Mouse (Mus musculus): ENCODE results near the gene Sbno1. TPM values are rescaled to one million over a fixed set of nuclear protein-coding genes. Genes with fewer than 3 reads are reported as not detected.
A peak's percentile ranks its signal among the peaks of the same experiment; 100 is the strongest.

Sbno1 gene
- polyA plus RNA-seq, 1 experiment from 2014 or later, result 88.6 TPM

DNA sequence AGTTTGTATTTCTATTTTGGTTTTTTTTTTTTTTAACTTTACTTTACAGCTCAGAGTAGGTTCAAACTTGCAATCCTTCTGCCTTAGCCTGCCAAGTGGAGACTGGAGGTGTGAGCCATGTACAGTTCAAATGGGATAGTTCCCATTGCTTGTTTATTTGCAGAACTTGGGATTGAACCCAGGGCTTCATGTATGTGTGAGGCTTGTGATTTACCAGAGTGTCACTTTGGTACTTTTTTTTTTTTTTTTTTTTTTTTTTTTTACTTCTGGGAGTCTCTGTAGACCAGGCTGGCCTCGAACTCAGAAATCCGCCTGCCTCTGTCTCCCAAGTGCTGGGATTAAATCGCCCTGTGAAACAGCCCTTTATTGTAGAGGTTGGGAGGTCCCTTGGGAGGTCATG is 18.4 kb upstream of the Sbno1 start:
- no peaks in the 10 kb centered on the region for H3K27me3 ChIP-seq (ENCODE audit: insufficient read depth, low read length)
- no peak overlapping the region for H3K9ac ChIP-seq
- H3K27ac ChIP-seq (ENCODE audit: low read depth), result no peak overlapping the region
- H3K9me3 ChIP-seq (ENCODE audit: low read depth, low read length), result no peaks in the 10 kb centered on the region
- DNase-seq (no peak), ATAC-seq (ENCODE audit: insufficient read depth) (no peak)
- no peaks in the 10 kb centered on the region; the same call in 1 of the 2 replicates for H3K4me1 ChIP-seq (ENCODE audit: insufficient read depth)
- H3K4me3 ChIP-seq (ENCODE audit: low read depth, low read length), result no peak overlapping the region
- peak overlapping the region; percentile 93; the same call in 1 of the 2 replicates for H3K4me2 ChIP-seq
- TF ChIP-seq CTCF (IDR thresholded peaks at IDR 0.05; ENCODE audit: low read depth), result no peak
- 69% methylated on average over 3 of the region's 3 CpGs for WGBS
- H3K36me3 ChIP-seq (ENCODE audit: insufficient read depth), result peaks cover 23% of the 10 kb centered on the region

DNA sequence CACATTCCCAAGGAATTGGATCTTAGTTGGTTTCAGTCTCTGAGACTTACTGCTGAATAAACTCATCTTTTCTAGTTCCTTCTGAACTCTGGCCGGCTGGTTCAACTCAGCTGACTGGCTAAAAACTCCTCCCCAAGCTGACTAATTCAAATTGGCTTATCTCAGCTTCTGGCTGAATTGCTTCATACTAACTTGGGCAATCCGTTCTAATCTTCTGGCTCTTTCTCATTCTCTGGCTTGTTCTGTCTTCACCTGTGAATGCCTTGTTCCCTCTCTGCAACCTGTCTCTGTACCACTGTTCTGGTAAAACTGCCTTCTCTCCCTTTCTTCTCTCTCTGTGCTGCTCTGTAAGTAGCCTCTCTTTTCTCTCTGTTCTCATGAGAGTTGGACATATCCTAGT is 16.8 kb upstream of the Sbno1 start:
- peaks cover 8% of the 10 kb centered on the region for H3K36me3 ChIP-seq (ENCODE audit: insufficient read depth)
- no peaks in the 10 kb centered on the region for H3K4me1 ChIP-seq (ENCODE audit: insufficient read depth)
- H3K4me3 ChIP-seq (ENCODE audit: low read depth, low read length), result no peak overlapping the region
- ATAC-seq (ENCODE audit: insufficient read depth), result no peak
- no peaks in the 10 kb centered on the region for H3K27me3 ChIP-seq (ENCODE audit: insufficient read depth, low read length)
- no peak overlapping the region for H3K27ac ChIP-seq (ENCODE audit: low read depth)
- 85% methylated on average over 2 of the region's 2 CpGs for WGBS
- H3K9me3 ChIP-seq (ENCODE audit: low read depth, low read length), result no peaks in the 10 kb centered on the region
- no peak for TF ChIP-seq CTCF (IDR thresholded peaks at IDR 0.05; ENCODE audit: low read depth)
- H3K9ac ChIP-seq, result no peak overlapping the region
- no peak overlapping the region for H3K4me2 ChIP-seq
- DNase-seq, result no peak

DNA sequence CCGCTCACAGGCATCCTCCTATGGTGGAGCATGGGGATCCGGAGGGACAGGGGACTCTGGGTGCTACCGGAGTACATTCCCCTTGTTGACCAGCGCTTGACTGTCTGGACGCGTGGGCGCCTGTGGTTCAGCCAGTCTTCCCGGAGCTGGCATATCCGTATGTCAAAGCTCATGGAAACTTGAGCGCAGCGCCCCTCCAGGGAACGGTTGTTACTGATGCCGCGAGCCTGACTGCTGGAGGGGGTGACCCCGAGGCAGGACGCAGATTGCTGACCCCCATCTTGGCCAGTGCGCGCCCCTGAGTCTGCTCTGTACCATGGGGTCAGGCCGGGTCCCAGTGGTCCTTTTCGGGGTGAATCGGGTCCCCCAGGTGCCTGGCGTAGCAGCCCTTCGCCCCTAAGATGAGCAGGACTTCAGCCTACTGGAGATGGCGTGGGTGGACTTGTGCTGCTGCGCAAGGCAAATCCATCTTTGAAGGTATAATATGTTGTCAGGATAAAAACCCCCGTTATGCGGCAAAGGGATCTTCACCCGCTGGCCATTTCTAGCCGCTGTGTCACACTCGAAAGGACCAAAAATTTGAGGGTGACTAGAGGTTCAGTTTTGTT is 14.4 kb upstream of the Sbno1 start:
- under 1% methylated on average over 30 of the region's 30 CpGs for WGBS
- peak; percentile 67 for TF ChIP-seq CTCF (IDR thresholded peaks at IDR 0.05; ENCODE audit: low read depth)

DNA sequence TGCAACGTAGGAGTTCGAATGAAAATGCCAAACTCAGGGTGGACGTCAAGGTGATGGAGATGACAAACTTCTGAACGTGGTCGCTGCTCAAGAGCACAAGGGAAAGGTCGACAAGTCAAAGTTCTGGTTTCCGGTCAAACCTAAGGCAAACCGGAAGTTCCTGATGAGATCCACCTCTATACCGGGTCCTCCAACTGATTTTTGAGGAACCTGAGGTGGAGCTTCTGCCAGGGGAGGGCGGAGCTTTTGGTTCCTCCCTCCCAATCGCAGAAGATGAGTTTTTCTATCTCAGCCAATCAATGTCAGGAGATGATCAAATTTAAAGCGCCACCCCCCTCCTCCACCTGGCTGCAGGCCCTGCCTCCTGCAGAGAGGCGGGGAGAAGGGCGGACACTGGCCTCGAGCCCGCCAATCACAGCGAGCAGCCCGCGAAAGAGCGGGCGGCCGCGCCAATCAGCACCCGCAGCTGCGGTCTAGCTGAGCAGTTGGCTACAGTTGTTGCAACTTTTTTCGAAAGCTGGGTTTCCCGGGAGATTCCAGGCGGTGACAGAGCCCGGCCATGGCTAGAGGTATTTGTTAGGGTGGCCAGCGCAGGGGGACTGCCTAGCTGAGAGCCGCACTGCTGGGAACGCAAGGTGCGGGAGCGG is 13.8 kb upstream of the Sbno1 start, which contains the start of gene Kmt5a:
Gene Kmt5a, plus strand, starts transcription at position 484 of the 647 bp plus-strand sequence.
- Histone ChIP-seq H3K27ac (ENCODE audit: low read depth) (peak within 1 kb of the TSS; percentile 88), H3K36me3 (ENCODE audit: insufficient read depth) (no peaks in the 10 kb centered on the region), H3K4me2 (peak within 1 kb of the TSS; percentile 94), H3K27me3 (ENCODE audit: insufficient read depth, low read length) (no peaks in the 10 kb centered on the region), H3K9me3 (ENCODE audit: low read depth, low read length) (no peaks in the 10 kb centered on the region), H3K9ac (peak within 1 kb of the TSS; percentile 76), H3K4me1 (ENCODE audit: insufficient read depth) (no peaks in the 10 kb centered on the region), H3K4me3 (ENCODE audit: low read depth, low read length) (peak within 1 kb of the TSS; percentile 70)
- peak; percentile 98 for ATAC-seq (ENCODE audit: insufficient read depth)
- DNase-seq, result peak; percentile 98
- WGBS, result under 1% methylated on average over 34 of the region's 34 CpGs
- no peak; the same call in 1 of the 2 replicates for TF ChIP-seq CTCF (IDR thresholded peaks at IDR 0.05; ENCODE audit: low read depth)

More for the DNA sequence above, 14.4 kb upstream of the Sbno1 start:
- H3K9ac ChIP-seq, result peak overlapping the region; percentile 76
- peak overlapping the region; percentile 70 for H3K4me3 ChIP-seq (ENCODE audit: low read depth, low read length)
- H3K36me3 ChIP-seq (ENCODE audit: insufficient read depth), result no peaks in the 10 kb centered on the region
- H3K4me1 ChIP-seq (ENCODE audit: insufficient read depth), result no peaks in the 10 kb centered on the region
- peak; percentile 77 for ATAC-seq (ENCODE audit: insufficient read depth)
- H3K27ac ChIP-seq (ENCODE audit: low read depth), result peak overlapping the region; percentile 88
- no peaks in the 10 kb centered on the region for H3K9me3 ChIP-seq (ENCODE audit: low read depth, low read length)
- H3K4me2 ChIP-seq, result peak overlapping the region; percentile 94
- DNase-seq, result peak; percentile 80
- H3K27me3 ChIP-seq (ENCODE audit: insufficient read depth, low read length), result no peaks in the 10 kb centered on the region

DNA sequence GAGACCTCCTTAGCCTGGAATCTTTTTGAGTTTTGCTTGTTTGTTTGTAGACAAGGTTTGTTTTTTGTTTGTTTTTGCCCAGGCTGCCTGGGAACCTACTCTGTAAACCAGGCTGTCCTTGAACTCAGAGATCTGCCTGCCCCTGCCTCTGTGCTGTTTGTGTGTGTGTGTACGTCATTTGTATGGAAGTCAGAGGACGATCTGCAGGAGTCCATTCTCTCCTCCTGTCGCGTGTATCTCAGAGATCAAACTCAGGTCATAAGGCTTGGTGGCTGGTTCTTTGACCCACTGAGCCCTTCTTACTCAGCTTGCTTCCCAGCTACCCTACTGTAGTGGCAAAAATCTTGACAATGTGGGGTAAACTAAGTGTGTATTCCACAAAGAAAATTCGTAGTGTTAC is 12.9 kb upstream of the Sbno1 start:
- 65% methylated on average over 5 of the region's 5 CpGs for WGBS
- Histone ChIP-seq H3K36me3 (ENCODE audit: insufficient read depth) (no peaks in the 10 kb centered on the region), H3K4me3 (ENCODE audit: low read depth, low read length) (peak overlapping the region; percentile 70), H3K27me3 (ENCODE audit: insufficient read depth, low read length) (no peaks in the 10 kb centered on the region), H3K27ac (ENCODE audit: low read depth) (peak overlapping the region; percentile 44; the same call in 1 of the 2 replicates), H3K4me1 (ENCODE audit: insufficient read depth) (no peaks in the 10 kb centered on the region), H3K9ac (no peak overlapping the region), H3K9me3 (ENCODE audit: low read depth, low read length) (no peaks in the 10 kb centered on the region), H3K4me2 (peak overlapping the region; percentile 94)
- DNase-seq, result no peak
- ATAC-seq (ENCODE audit: insufficient read depth), result no peak
- no peak for TF ChIP-seq CTCF (IDR thresholded peaks at IDR 0.05; ENCODE audit: low read depth)

DNA sequence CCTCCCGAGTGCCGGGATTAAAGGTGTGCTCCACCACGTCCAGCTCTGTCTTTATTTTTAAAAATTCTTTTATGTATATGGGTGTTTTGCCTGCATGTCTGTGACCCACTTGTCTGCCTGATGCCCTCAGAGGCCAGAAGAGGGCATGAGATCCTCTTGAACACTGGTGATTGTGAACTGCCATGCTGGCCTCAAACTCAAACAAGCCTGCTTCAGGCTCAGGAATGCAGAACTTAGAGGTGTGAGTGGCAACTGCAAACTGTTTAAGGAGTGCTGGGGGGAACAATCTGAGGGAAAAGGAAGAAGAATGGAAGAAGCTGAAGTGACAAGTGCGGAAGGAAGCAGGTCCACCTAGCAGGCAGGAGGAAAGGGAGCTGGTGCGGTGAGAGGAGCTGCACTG is 12.4 kb upstream of the Sbno1 start:
- DNase-seq (peak; percentile 37), ATAC-seq (ENCODE audit: insufficient read depth) (no peak)
- no peaks in the 10 kb centered on the region for H3K9me3 ChIP-seq (ENCODE audit: low read depth, low read length)
- H3K4me3 ChIP-seq (ENCODE audit: low read depth, low read length), result no peak overlapping the region
- 87% methylated on average over 5 of the region's 5 CpGs for WGBS
- no peak overlapping the region for H3K4me2 ChIP-seq
- no peak overlapping the region for H3K9ac ChIP-seq
- TF ChIP-seq CTCF (IDR thresholded peaks at IDR 0.05; ENCODE audit: low read depth), result peak; percentile 31; the same call in 1 of the 2 replicates
- H3K27ac ChIP-seq (ENCODE audit: low read depth), result peak overlapping the region; percentile 44; the same call in 1 of the 2 replicates
- H3K36me3 ChIP-seq (ENCODE audit: insufficient read depth), result no peaks in the 10 kb centered on the region
- no peaks in the 10 kb centered on the region for H3K27me3 ChIP-seq (ENCODE audit: insufficient read depth, low read length)
- H3K4me1 ChIP-seq (ENCODE audit: insufficient read depth), result no peaks in the 10 kb centered on the region

DNA sequence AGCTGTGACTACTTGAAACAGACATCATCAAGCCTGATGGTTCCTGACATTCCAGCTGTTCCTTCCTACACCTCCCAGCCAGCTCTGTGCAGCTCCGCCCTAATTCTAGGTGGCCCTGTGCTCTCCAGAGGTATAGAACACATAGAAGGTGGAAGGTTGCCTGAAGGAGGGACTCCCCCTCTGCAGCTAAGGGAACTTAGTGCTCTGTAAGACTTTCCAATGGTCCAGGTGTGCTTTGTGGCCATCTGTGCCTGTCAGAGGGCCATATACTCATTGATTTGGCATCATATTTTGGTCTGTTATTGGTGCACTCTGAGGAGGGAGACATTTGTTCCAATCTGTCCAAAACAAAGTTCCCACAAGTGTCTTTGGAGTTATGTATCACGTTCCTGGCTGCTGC is 7.2 kb upstream of the Sbno1 start:
- no peak for TF ChIP-seq CTCF (IDR thresholded peaks at IDR 0.05; ENCODE audit: low read depth)
- Histone ChIP-seq H3K27me3 (ENCODE audit: insufficient read depth, low read length) (no peaks in the 10 kb centered on the region), H3K4me1 (ENCODE audit: insufficient read depth) (no peaks in the 10 kb centered on the region), H3K9ac (no peak overlapping the region), H3K4me3 (ENCODE audit: low read depth, low read length) (no peak overlapping the region), H3K9me3 (ENCODE audit: low read depth, low read length) (no peaks in the 10 kb centered on the region), H3K36me3 (ENCODE audit: insufficient read depth) (no peaks in the 10 kb centered on the region), H3K4me2 (no peak overlapping the region), H3K27ac (ENCODE audit: low read depth) (no peak overlapping the region)
- no peak for DNase-seq
- 66% methylated on average over 2 of the region's 2 CpGs for WGBS
- ATAC-seq (ENCODE audit: insufficient read depth), result peak; percentile 29; the same call in 1 of the 2 replicates

All from lung, embryonic 14.5 days (tissue).